In genomic region chr16:32523462-32524243, GRCm38 (mm10) we compare ENCODE assay signal across 9 mouse cellular contexts. TPM values are rescaled to one million over a fixed set of nuclear protein-coding genes. Genes with fewer than 3 reads are reported as not detected.
DNase-seq lines count a peak whose midpoint lies in the region; ATAC-seq lines count a peak whose summit lies in the region.
"Had no signal": no experiment of that assay in that cellular context is flagged by ENCODE, and none has a peak within 500 bp of the region (broad histone marks: within the 10 kb centered on the region; RNA-seq: fewer than 3 reads in every experiment).

No protein-coding gene starts in this region.

- H3K27ac ChIP-seq in heart, embryonic 14.5 days (replicated peaks in 1 of 2; ENCODE audit: control insufficient read depth in 1 of 2, insufficient read depth in 1 of 2, low read depth in 2 of 2, low read length in 2 of 2) = peak overlapping the region; percentile 11 to 70
- peak overlapping the region; percentile 88 for H3K27ac ChIP-seq in neural tube, embryonic 13.5 days (replicated peaks)

- H3K9me3 ChIP-seq in heart, embryonic 14.5 days (ENCODE audit: control insufficient read depth, low read length) = no peaks in the 10 kb centered on the region
- H3K9me3 ChIP-seq in neural tube, embryonic 13.5 days = no peaks in the 10 kb centered on the region

- 54% methylated on average over 8 of the region's 8 CpGs for WGBS in heart, embryonic 14.5 days
- 49% methylated on average over 8 of the region's 8 CpGs for WGBS in neural tube, embryonic 13.5 days

- no peaks in the 10 kb centered on the region for H3K27me3 ChIP-seq in heart, embryonic 14.5 days (ENCODE audit: control insufficient read depth, insufficient read depth, low read length)
- no peaks in the 10 kb centered on the region for H3K27me3 ChIP-seq in neural tube, embryonic 13.5 days
- H3K27me3 ChIP-seq: CH12.LX had no signal

- H3K36me3 ChIP-seq in heart, embryonic 14.5 days (ENCODE audit: control insufficient read depth, insufficient read depth, low read length) = no peaks in the 10 kb centered on the region
- no peaks in the 10 kb centered on the region for H3K36me3 ChIP-seq in neural tube, embryonic 13.5 days

- peak overlapping the region; percentile 40 for H3K9ac ChIP-seq in heart, embryonic 14.5 days (ENCODE audit: low read length)
- H3K9ac ChIP-seq in neural tube, embryonic 13.5 days = no peak overlapping the region

- peak; percentile 38 for DNase-seq in embryo, embryonic 11 days
- DNase-seq in embryo, embryonic 9.5 days (ENCODE audit: extremely low spot score) = no peak
- DNase-seq in 3T3-L1 (ENCODE audit: low read depth, low spot score) = peak; percentile 56
- peak; percentile 82 to 89 for DNase-seq in cerebellum, postnatal 10 days
- DNase-seq in kidney, postnatal 4 days = peak; percentile 33 to 45

- peaks cover 11 to 26% of the 10 kb centered on the region in 2 experiments for H3K4me1 ChIP-seq in heart, embryonic 14.5 days (ENCODE audit: control insufficient read depth in 2 of 2, insufficient read depth in 2 of 2, low read length in 2 of 2)
- peaks cover 15% of the 10 kb centered on the region for H3K4me1 ChIP-seq in neural tube, embryonic 13.5 days (replicated peaks)

- no peak overlapping the region for H3K4me2 ChIP-seq in heart, embryonic 14.5 days (ENCODE audit: low read length)
- no peak overlapping the region for H3K4me2 ChIP-seq in neural tube, embryonic 13.5 days

- H3K4me3 ChIP-seq in heart, embryonic 14.5 days (ENCODE audit: control insufficient read depth in 1 of 2, insufficient read depth in 1 of 2, low read depth in 1 of 2, low read length in 2 of 2) = no peak overlapping the region
- no peak overlapping the region for H3K4me3 ChIP-seq in neural tube, embryonic 13.5 days

- no peak for ATAC-seq in heart, embryonic 14.5 days (ENCODE audit: insufficient number of reproducible peaks, insufficient read depth, low FRiP score, low read depth)
- ATAC-seq in neural tube, embryonic 13.5 days (ENCODE audit: low read depth) = peak; percentile 92
- ATAC-seq in activated CD4-positive, CD25-positive, alpha-beta regulatory T cell, adult 4 months = no peak

RNA-seq across cellular contexts. Expression of gene Zdhhc19, which starts 27.6 kb away (rescaled TPM):
- polyA plus RNA-seq in heart, embryonic 14.5 days (2014; fragmentation: Nextera tagmentation; extraction: Ambion mirVana) = not detected in 2 replicates
- polyA plus RNA-seq in neural tube, embryonic 13.5 days (2015; fragmentation: Nextera tagmentation; extraction: Ambion mirVana) = not detected in 2 replicates
- not detected for polyA plus RNA-seq in activated CD4-positive, CD25-positive, alpha-beta regulatory T cell, adult 4 months (2017; shearing (Covaris generic))

RNA-seq across cellular contexts. Expression of gene Slc51a, which starts 36.0 kb away (rescaled TPM):
- 1.1 and 1.4 TPM in 2 replicates for polyA plus RNA-seq in heart, embryonic 14.5 days (2014; fragmentation: Nextera tagmentation; extraction: Ambion mirVana)
- polyA plus RNA-seq in neural tube, embryonic 13.5 days (2015; fragmentation: Nextera tagmentation; extraction: Ambion mirVana) = 0.17 TPM in 1 of 2 replicates, not detected in the other
- not detected for polyA plus RNA-seq in activated CD4-positive, CD25-positive, alpha-beta regulatory T cell, adult 4 months (2017; shearing (Covaris generic))
